Mouse (Mus musculus): ENCODE measurements at regions not wholly inside any gene's neighbourhood (a gene's known extent, or its start where the extent isn't known, plus 50 kb on each side); places are given as distances from the start of the nearest gene placed in this dataset.
A peak's percentile ranks its signal among the peaks of the same experiment; 100 is the strongest.

DNA sequence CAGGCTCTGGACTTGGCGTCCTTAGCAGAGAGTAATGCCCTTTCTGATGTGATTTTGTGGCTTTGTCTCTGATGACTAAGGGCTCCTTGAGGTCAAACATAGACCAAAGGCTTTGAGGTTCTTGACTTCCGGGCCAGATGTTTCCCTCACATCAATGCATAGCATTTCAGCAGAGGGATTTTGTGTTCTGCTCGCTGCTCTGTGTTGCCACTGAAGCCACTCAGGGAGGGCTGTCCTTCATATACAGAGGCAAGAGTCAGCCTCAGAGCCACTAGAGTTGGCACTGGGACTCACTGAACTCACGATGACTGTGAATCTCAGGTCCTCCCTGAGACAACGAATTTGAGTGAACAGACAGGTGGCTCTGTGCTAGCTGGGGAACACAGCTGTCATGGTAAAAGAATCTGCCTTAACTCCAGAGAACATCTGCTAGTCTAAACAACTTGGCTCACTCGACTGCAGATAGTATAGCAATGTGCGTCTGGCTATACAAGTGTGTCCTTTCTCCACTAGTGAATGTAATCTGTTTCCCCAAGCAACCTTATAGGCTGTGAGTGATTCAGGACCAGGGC is 74.3 kb downstream of the Gp2 start:
- DNase-seq (ENCODE audit: low spot score in 2 of 2) = no peak

DNA sequence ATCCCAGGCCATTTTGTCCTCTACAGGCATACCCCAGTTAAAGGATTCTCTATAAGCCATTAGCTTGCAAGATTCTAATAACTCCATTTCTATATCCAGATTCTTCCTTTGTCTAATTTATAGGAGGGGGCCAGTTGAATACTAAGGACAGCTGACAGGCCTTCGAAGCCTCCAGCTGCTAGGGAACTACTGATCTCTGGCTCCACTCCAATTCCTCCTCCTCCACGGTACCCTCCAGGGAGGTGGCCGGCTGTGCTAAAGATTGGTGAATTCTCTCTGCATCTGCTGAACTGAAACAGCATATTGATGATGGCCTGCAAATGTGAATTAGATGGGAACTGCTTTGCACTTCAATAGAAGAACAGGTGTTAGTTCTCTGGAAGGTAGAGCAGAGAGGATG is 79.2 kb downstream of the Gp2 start:
- DNase-seq (ENCODE audit: low spot score in 2 of 2) = no peak

GRCm38 (mm10) chr7:119364268-119364596 is 94.9 kb downstream of the Gp2 start:
- no peak for DNase-seq (ENCODE audit: low spot score in 2 of 2)

- DNase-seq (ENCODE audit: low spot score in 2 of 2) = no peak
Measured at GRCm38 (mm10) chr7:119363552-119364267, 95.4 kb downstream of the Gp2 start.

DNA sequence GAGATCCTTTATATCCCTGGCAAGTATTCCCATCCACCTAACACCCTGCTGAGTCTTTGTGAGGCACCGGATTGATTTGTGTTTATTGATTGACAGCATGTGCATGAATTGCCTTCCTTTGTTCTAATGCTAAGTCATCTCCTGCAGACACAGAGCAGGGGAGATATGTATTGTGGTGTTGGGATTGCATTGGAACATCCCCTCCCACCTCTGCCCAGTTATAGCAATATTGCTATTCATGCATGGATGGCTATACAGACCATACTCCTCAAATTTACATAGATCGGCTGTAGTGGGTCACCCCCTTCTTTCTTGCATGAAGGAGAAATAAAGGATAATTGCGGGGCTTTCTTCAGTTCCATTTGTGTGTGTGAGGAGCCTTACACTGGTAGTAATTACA is 101.7 kb downstream of the Gp2 start:
- DNase-seq (ENCODE audit: low spot score in 2 of 2) = no peak

DNA sequence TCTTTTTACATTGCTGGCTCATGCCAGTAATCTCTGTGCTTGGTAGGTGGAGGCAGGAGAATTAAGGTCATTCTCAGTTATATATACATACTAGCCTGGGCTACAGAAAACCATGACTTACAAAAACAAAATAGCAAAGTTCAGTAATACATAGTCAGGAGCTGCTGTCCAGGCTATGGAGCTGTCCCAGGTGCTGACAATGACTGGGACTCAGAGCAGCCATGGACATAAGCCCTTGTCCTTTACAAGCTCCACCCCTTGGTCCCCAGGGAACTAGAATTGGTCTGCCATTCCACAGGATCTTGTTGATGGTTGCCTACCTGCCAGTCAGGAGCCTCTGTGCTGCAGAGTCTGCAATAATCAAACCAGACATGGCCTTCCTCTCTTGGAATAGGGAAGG is 102.8 kb downstream of the Gp2 start:
- DNase-seq (ENCODE audit: low spot score in 2 of 2) = no peak

- DNase-seq (ENCODE audit: low spot score in 2 of 2) = no peak
Measured at GRCm38 (mm10) chr7:119352571-119352970, 106.5 kb downstream of the Gp2 start.

GRCm38 (mm10) chr7:119350641-119351040 is 108.4 kb downstream of the Gp2 start:
- DNase-seq (ENCODE audit: low spot score in 2 of 2) = no peak

- no peak for DNase-seq (ENCODE audit: low spot score in 2 of 2)
Measured at GRCm38 (mm10) chr7:119343380-119343779, 115.7 kb downstream of the Gp2 start.

DNA sequence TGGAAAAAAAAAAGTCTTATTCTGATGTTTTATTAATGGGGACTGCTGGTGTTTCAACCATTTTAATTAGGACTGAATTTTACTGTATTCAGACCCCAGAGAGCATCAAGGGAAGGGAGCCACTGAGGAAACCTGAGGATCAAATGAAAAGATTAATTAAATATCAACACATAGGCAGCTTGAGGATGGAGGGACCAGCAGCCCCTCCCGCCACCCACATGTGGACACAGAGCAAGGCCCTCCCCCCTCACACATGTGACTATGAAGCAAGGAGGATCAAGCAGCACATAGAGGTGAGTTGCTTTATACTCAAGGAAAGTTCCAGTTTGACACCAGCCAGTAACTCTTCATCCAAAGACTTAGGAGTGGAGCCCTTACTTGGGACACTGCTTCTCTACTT is 126.0 kb downstream of the Gp2 start:
- no peak for DNase-seq (ENCODE audit: low spot score in 2 of 2)

- DNase-seq (ENCODE audit: low spot score in 2 of 2) = no peak
Measured at GRCm38 (mm10) chr7:119330460-119331109, 128.5 kb downstream of the Gp2 start.

GRCm38 (mm10) chr7:119296307-119296706 is 111.9 kb upstream of the Gpr139 start:
- DNase-seq (ENCODE audit: low spot score in 2 of 2) = no peak

GRCm38 (mm10) chr7:119291442-119291841 is 107.0 kb upstream of the Gpr139 start:
- no peak for DNase-seq (ENCODE audit: low spot score in 2 of 2)

GRCm38 (mm10) chr7:119285290-119285689 is 100.9 kb upstream of the Gpr139 start:
- no peak for DNase-seq (ENCODE audit: low spot score in 2 of 2)

GRCm38 (mm10) chr7:119279896-119280661 is 95.7 kb upstream of the Gpr139 start:
- no peak for DNase-seq (ENCODE audit: low spot score in 2 of 2)

- no peak for DNase-seq (ENCODE audit: low spot score in 2 of 2)
Measured at GRCm38 (mm10) chr7:119272621-119273020, 88.2 kb upstream of the Gpr139 start.

DNA sequence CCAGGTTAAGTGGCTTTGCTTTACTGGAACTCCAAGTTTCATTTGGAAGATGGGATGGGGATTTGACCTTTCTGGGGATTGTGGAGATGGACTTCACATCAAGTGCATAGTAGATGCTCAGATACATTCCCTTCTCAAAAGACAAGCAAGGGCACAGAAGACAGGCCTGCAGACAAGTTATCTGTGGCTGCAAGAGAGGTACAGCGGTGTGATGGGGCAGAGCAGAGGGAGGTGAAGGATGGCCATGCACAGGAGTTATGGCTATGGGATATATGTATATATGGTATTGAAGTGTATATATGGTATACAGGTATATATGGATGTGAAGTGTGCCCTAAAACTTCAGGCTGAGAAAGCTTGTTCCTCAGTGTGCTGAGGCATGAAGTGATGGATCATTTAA is 87.0 kb upstream of the Gpr139 start:
- no peak for DNase-seq (ENCODE audit: low spot score in 2 of 2)

- peak in 1 of 2 experiments; percentile 15 for DNase-seq (ENCODE audit: low spot score in 2 of 2)
Measured at GRCm38 (mm10) chr7:119270826-119271420, 86.5 kb upstream of the Gpr139 start.

- DNase-seq (ENCODE audit: low spot score in 2 of 2) = no peak
Measured at GRCm38 (mm10) chr7:119258222-119258621, 73.8 kb upstream of the Gpr139 start.

- no peak for DNase-seq (ENCODE audit: low spot score in 2 of 2)
Measured at GRCm38 (mm10) chr7:119256916-119257315, 72.5 kb upstream of the Gpr139 start.

- DNase-seq (ENCODE audit: low spot score in 2 of 2) = no peak
Measured at GRCm38 (mm10) chr7:119252742-119253141, 68.3 kb upstream of the Gpr139 start.

GRCm38 (mm10) chr7:119251679-119252078 is 67.3 kb upstream of the Gpr139 start:
- no peak for DNase-seq (ENCODE audit: low spot score in 2 of 2)
